Mouse (Mus musculus): ENCODE data around the gene Prmt8. TPM values are rescaled to one million over a fixed set of nuclear protein-coding genes. Genes with fewer than 3 reads are reported as not detected.

The Prmt8 gene
- total RNA-seq, 1 experiment from 2014 or later = not detected

DNA sequence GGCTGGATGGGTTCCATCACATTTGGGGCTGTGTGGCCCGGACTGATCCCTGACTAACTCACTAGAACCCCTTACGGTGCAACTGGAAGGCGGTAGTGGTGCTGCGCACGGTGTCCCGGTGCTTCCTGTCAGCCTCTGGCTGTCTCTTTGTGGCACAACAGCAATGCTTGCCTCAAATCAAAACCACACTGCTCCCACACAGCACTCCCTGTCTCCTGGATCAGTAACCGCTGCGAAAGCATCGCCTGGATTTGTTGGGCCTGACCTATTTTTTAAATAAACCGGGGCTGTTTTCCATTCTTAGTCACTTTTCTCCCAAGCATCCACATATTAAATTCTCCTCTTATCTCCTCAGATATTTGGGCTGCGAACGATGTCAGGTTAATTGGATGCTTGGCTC is 27.0 kb downstream of the Prmt8 start:
- no peak for ATAC-seq (replicated peaks; ENCODE audit: insufficient number of reproducible peaks, low FRiP score, low TSS enrichment, poor library complexity, severe bottlenecking)

DNA sequence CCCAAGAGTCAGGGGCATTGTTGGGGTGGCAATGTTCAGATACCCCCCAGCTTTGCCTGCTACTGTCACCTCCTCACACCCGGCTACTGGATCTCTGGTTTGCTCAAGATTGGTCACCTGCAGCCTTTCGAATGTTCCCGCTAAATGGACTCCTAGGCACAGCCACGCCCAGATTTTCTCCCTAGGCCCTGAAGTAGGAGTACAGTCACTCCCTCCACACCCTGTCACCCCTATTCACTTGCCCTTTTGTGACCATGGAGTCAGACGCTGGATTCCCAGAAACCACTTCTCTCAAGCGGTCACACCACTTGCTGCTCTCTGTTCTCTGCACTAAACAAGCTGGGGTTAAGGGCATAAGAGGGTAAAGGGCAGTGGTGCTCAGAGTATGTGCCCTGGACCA is 28.1 kb downstream of the Prmt8 start:
- no peak for ATAC-seq (replicated peaks; ENCODE audit: insufficient number of reproducible peaks, low FRiP score, low TSS enrichment, poor library complexity, severe bottlenecking)

DNA sequence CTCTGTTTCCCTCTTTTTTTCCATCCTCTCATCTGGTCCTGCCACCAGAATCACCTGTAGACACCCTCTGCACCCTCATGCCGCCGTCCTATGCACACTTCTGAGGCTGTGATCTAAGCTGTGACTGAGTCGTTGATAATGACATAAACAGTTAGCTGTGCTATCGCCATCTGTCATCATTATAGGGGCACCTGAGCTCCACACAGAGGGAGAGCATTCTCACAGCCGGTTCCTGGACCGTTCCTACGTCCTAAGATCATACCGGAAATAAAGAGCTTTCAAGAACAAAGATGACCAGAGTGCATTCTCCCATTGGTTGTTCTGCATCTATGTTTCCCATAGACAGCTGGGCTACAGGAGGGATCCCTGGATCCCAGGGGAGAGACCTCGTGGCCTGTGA is 28.6 kb downstream of the Prmt8 start:
- ATAC-seq (replicated peaks; ENCODE audit: insufficient number of reproducible peaks, low FRiP score, low TSS enrichment, poor library complexity, severe bottlenecking) = no peak

DNA sequence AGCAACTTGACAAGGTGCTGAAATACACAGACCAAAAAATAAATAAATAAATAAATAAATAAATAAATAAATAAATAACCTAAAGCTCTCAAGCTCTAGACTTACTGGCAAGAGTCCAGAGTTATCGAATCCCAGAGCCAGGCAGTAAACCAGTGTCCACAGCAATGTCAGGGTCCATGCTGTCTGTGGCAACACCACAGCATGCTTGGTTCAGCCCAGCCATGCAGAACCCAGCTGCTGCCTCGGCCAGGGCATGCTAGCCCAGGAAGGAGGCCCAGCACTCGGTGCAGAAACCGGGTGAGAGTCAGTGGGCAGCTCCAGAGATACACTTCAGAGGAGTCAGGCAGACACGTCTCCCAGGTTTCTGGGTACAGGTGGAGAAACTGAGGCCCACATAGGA is 29.4 kb downstream of the Prmt8 start:
- no peak for ATAC-seq (replicated peaks; ENCODE audit: insufficient number of reproducible peaks, low FRiP score, low TSS enrichment, poor library complexity, severe bottlenecking)

DNA sequence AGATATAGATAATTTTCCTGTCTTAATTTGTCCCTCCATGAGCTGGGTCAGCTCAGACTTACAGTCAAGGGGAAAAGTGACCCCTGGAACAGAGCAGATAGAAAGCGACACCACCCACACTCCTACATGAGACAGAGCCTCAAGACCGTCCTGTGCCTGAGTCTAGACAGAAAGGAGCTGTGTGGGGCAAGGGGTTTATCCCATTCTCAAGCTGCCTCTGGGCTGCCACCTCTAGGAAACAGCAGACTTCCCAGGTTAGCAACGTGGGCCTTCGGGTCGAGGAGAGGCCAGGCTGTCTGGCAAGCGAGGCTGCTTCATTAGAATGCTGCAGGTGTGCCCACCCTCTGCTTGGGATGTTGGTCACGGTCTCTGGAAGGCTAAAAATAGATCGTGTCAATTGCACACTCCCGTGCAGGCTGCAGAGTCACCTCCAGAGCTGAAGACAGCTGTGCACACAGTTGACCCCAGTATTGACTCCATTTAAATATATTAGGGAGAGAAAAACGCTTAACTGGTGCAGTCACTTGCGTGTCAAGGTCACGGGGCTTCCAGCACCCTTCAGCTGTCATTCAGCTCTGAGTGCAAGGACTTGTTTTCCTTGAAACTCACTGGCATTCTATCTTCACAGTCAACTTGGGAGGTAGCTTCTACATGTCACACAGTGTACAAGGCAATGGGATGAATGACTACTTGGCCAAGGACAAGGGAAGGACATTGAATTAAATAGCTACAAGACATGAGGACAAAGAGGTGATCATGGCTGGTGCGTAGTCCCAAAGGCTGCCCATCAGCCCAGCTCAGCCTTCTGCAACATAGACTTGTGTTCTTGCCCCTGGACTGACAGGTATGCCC is 33.9 kb downstream of the Prmt8 start:
- ATAC-seq (replicated peaks; ENCODE audit: insufficient number of reproducible peaks, low FRiP score, low TSS enrichment, poor library complexity, severe bottlenecking) = no peak

DNA sequence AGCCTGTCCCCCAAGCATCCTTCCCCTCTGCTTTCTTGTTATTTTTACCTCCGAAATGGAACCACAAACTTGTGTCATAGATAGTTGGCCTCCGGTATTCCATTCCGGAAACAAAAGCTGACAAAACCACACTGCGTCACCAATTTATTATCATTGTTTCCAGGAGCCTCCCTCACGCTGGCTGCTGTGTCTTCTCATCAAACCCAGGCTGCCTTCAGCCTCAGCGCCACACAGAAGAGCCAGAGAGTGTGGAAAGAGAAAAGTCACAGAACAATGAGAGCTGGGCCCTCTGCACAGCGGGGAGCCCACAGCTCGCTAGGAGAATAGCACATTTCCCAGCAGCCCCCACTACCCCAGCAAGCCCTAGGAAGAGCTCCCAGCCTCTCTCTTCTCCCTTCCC is 46.1 kb downstream of the Prmt8 start:
- ATAC-seq (replicated peaks; ENCODE audit: insufficient number of reproducible peaks, low FRiP score, low TSS enrichment, poor library complexity, severe bottlenecking) = no peak

DNA sequence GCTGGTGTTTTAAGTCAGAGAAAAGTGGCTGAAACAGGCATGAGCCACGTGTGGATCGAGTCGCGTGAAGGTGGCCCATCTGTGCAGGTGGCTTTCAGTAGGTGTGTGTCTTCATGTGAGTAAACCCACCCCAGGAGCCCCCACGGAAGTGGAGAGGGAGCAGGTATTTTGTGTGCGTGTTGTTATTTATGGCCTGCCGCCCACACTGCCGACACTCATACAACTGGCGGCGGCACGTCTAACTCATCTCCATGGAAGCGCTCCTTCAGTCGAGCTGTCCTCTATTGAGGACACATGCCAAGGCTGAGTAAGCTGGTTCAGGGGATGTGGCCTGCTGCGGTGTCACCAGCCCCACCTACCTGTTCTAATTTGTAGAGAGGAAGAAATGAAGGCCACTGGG is 49.4 kb downstream of the Prmt8 start:
- no peak for ATAC-seq (replicated peaks; ENCODE audit: insufficient number of reproducible peaks, low FRiP score, low TSS enrichment, poor library complexity, severe bottlenecking)

DNA sequence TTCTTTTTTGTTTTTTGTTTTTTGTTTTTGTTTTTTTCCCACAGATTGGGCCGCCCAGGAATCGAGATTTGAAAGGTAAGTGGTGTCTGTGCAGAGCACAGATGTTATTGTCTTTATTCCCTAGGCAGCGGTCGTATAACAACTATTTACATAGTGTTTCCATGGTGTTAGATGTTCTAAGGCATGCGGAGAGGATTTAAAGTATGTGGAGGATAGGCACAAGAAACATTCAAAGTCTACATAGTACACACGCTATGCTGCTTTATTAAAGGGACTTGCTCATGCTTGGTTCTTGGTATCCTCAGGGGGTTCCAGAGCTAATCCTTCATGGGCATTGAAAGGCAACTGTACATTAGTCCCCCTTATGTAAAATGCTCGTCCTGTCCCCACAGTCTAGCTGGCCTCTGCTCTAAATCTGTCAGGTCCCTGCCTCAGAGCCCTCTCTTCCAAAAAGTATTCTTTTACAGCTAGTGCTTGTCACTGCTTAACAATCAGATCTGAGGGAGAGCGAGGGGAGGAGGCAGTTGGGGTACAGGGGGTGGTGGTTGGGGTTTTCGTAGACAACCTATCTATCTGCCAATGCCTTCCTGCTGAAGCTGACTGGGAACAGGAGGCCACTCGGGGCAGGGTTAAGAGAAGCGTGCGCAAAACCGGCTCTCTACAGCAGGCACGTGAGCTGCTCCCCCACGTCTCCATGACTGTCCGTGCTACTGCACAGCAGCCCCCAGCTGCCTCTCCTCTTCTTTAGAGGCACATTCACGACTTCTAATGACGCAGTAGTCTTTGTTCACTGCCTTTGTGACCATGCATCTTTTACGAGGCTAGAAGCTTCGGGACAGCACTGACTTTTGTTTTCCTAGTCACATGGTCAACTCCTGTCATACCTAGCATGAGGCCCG is 51.8 kb downstream of the Prmt8 start:
- ATAC-seq (replicated peaks; ENCODE audit: insufficient number of reproducible peaks, low FRiP score, low TSS enrichment, poor library complexity, severe bottlenecking) = no peak

DNA sequence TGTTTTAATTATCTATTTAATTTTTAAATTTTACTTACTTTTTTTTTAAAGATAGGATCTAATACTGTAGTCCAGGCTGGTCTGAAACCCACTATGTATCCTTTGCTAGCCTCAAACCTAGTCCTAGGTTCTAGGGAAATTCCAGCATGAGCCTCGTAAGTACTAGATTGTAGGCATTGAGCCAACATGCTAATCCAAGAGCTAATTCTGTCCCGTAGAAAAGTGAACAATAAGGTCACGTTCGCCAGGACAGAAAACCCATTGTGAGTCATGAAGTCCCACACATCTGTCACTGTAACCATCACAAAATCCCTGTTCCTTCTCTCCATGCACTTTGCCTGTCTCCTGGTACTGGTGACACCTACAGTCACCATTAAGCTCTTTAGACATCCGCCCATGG is 53.8 kb downstream of the Prmt8 start:
- no peak for ATAC-seq (replicated peaks; ENCODE audit: insufficient number of reproducible peaks, low FRiP score, low TSS enrichment, poor library complexity, severe bottlenecking)

DNA sequence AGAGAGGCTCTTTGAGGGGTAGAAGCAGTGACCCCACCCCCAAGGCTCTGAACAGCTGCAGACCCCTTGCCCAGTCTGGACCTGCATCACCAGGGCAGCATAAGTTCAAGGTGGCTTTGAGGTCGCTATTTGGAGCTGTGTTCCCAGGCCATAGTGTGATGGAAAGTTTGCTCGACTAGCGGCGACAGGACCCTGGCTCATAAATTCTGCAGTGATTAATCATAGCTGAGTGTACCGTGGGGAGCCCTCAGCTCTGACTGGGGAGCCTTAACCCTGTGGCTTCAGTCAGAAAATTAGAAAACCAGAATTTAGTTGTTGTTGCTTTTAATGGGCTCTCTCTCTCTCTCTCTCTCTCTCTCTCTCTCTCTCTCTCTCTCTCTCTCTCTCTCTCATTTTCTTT is 54.4 kb downstream of the Prmt8 start:
- no peak for ATAC-seq (replicated peaks; ENCODE audit: insufficient number of reproducible peaks, low FRiP score, low TSS enrichment, poor library complexity, severe bottlenecking)

DNA sequence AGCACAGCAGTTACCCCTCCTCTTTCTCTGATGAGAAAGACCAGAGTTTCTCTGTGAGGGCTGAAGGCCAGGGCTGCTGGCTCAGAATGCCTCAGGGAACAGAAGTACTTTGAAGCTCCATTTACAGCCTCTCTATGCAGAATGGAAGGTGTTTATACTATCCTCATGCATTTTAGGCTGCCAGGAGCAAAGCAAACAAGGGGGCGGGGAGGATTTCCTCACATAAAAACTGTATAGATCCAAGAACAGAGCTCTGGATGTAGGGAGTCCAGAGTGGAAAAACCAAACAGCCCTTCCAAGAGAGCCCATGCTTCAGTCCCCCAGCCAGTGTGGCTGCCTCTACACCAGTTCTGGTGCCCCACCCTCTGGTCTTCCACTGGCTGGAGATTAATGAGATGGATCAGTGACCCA is 61.0 kb downstream of the Prmt8 start:
- no peak for ATAC-seq (replicated peaks; ENCODE audit: insufficient number of reproducible peaks, low FRiP score, low TSS enrichment, poor library complexity, severe bottlenecking)

DNA sequence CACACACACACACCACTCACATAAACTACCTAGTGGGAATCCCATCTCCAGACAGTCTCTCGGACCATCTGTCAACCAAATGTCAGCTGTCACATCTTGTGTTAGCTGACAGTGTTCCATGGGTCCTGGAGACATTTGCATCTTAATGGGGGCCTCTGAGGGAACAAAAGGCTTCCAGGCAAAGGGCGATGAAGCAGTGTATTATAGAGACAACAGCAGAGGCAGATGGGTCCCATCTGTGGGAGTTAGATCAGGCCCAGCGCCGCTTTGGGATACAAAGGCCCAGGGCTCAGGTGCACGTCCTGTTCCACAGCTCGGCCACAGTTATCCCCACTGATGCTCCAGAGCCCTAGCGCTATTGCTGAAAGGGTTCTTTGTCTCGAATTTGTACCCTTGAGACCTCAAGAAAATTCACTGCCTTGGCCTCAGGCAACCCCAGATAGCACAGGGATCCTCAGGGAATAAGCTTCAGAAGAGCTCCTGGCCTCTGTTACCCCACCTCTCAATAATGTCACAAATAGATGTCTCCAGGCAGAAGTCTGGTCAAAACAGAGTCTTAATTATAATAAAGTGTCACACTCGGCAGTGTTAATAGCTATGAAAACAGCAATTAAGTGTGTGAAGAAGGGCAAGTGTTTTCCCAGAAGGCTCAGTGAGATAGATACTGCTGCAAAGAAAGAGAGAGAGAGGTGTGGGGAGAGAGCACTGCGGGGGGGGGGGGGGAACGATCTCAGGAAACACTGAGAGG is 68.1 kb downstream of the Prmt8 start:
- ATAC-seq (replicated peaks; ENCODE audit: insufficient number of reproducible peaks, low FRiP score, low TSS enrichment, poor library complexity, severe bottlenecking) = no peak

DNA sequence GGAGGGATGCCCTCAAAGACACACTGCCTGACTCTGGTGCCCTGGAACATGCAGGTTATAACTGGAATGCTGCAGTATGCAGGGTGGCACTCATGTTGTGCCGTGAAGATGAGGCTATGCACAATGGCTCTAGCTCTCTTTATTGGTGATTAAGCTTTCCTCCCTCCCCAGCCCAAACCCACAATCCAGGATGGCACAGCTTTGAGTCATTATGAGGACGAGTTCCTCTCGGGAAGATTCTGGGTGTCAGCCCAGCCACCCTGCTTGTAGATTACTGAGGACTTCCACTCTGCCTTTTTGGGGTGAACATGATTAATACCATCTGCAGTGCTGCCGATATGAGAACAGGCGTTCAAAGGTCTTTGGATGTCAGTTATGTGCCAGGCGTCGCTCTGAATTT is 75.6 kb downstream of the Prmt8 start:
- no peak for ATAC-seq (replicated peaks; ENCODE audit: insufficient number of reproducible peaks, low FRiP score, low TSS enrichment, poor library complexity, severe bottlenecking)

DNA sequence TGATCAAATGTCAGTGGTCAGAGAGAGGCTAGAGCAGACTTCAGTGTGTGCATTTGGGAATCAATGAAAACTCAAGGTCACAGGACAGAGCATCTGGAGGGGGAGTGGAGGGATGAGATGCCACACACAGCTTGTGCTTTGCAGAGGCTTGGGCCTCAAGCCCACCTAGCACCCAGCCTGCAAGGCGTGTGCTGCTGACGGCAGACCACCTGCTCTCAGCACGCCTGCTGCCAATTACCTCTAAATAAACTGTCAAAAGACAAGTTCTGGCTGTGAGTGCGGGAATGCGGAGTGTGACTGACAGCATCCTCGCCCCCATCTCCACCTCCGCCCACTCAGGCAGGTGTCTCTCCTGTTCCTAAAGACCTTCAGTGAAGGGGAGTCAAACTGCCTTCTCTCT is 77.0 kb downstream of the Prmt8 start:
- ATAC-seq (replicated peaks; ENCODE audit: insufficient number of reproducible peaks, low FRiP score, low TSS enrichment, poor library complexity, severe bottlenecking) = no peak

DNA sequence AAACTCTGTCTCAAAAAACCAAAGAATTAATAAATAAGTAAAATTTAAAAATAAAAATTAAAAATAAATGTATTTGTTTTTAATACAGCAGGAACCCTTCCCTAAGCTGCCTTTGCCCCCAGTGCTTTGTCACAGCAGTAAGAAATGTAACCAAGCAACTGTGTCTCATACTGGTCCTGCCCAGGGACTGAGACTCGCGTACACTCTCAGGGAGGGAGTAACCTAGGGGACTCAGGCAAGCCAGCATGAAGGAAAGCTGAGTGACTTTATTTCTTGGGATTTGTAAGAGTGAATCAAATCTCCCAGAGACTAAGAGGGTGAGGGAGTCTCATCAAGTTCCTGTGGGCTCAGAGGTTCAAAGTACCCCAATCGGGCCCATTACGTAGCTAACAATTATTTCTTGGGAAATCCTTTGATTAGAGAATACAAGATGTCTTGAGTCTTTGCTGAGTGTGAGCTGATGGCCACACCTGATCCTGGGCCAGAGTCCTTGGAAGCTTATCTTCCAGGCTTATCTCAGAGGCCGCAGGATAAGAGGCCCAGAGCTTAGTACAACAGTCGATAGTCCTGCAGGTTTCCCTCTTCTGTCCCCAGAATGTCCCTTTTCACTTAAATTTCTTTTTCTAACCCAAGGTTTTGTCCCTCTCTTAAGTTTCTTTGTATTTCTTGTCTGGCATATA is 82.0 kb downstream of the Prmt8 start:
- ATAC-seq (replicated peaks; ENCODE audit: insufficient number of reproducible peaks, low FRiP score, low TSS enrichment, poor library complexity, severe bottlenecking) = no peak

DNA sequence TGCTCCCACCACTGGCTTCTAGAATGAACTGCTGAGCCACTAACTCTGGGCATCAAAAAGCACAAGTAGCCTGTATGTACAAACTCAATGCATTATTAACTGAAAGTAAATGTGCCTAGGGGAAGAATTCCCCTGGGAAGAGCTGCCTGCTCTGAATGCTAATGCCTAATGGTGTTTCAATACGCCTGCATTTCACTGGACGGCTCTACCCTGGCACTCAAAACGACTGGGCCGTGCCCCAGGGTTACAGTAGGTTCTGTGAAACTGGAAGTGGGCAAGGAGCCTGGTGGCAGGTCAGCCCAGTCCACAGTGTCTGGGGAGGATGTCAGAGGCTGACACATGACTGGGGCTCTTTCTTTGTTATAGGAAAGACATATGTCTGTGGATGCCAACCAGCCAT is 84.3 kb downstream of the Prmt8 start:
- ATAC-seq (replicated peaks; ENCODE audit: insufficient number of reproducible peaks, low FRiP score, low TSS enrichment, poor library complexity, severe bottlenecking) = no peak

DNA sequence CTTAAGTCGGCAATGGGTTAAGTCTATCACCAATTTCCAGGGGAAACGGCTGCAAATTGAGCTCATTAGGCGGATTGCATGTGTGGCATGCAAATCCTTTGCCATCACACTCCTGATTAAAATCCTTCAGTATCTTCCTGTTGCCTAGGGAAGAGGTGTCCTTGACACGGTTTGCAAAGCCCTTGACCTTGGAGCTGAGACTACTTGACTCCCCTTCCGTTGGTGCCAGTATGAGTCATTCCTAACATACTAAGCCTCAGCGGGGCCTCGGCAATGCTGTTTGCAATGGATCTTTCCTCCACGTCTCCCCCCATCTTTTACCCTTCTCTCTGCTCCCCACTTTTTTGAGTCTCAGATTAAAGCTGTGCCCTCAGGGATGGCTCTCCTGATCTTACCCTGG is 85.7 kb downstream of the Prmt8 start:
- no peak for ATAC-seq (replicated peaks; ENCODE audit: insufficient number of reproducible peaks, low FRiP score, low TSS enrichment, poor library complexity, severe bottlenecking)

DNA sequence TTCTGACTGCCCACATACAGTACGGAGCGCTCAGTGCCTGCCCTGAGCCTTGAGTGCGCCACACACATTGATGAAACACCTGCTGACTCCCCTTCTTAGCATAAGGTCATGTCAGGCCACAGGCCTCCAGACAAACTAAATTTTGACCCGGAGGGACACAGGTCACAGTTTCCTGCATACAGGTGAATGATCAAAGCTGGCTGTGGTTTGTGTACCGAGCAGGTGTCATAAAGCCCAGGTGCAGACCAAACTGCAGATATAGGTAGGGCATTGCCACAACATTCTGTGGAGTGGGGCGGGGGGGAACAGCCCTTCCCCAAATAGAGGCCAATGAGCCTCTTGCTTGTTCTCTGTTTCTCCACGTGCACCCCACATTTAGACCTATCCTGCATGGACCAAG is 88.5 kb downstream of the Prmt8 start:
- ATAC-seq (replicated peaks; ENCODE audit: insufficient number of reproducible peaks, low FRiP score, low TSS enrichment, poor library complexity, severe bottlenecking) = no peak

DNA sequence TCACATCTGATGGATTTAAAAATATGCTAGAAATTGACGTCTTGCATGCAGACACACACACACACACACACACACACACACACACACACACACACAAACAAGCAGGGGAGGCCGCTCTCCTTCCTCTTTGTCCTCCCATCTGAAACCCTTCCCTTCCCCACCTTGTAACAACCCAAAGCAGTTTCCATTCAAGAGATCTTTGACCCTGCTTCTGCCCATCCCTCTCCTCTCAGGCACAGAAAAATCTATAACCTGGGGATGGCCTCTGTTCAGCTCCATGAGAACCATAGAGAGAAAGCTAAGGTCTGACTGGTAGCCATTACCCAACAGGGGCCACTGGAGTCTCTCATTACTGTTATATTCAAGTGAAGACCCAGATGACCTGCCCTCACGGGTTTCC is 90.3 kb downstream of the Prmt8 start:
- no peak for ATAC-seq (replicated peaks; ENCODE audit: insufficient number of reproducible peaks, low FRiP score, low TSS enrichment, poor library complexity, severe bottlenecking)

Data from monocyte, adult 5-6 weeks (primary cell).